Mouse (Mus musculus) lung, postnatal 0 days (tissue): ENCODE results near the gene Iqcn. TPM values are rescaled to one million over a fixed set of nuclear protein-coding genes. Genes with fewer than 3 reads are reported as not detected.

Experiments
- ATAC-seq: fragments of 200-750 bp; cut with Nextera tagmentation; 2 replicates; pipeline ENCODE4 v1.8.0; 2017; ENCODE audit warnings: moderate library complexity
- DNase-seq: peaks from one replicate; pipeline ENCODE4 v3.0.0-alpha.2; 2016; ENCODE audit warnings: low spot score
- H3K27ac ChIP-seq: fragments of 300-500 bp; sonication (generic); 2 replicates; pipeline ENCODE4 v1.5.1; 2014; ENCODE audit warnings: antibody characterized with exemption, mild to moderate bottlenecking, low read length, mixed read lengths
- H3K27me3 ChIP-seq: fragments of 300-500 bp; sonication (generic); replicated peaks from 2 replicates; pipeline ENCODE4 v1.6.1; 2014; ENCODE audit warnings: low read length, mixed read lengths; ENCODE audit not compliant: insufficient read depth
- H3K36me3 ChIP-seq: fragments of 300-500 bp; sonication (generic); 2 replicates; pipeline ENCODE4 v1.6.1; 2014; ENCODE audit warnings: low read length, mixed read lengths; ENCODE audit not compliant: insufficient read depth
- H3K4me1 ChIP-seq: fragments of 300-500 bp; sonication (generic); 2 replicates; pipeline ENCODE4 v1.6.1; 2014; ENCODE audit warnings: antibody characterized with exemption, low read depth, low read length, mixed read lengths; ENCODE audit not compliant: insufficient read depth
- H3K4me2 ChIP-seq: fragments of 300-500 bp; sonication (generic); replicated peaks from 2 replicates; pipeline ENCODE4 v1.6.1; 2014; ENCODE audit warnings: low read depth, mild to moderate bottlenecking, low read length, moderate library complexity, mixed read lengths
- H3K4me3 ChIP-seq: fragments of 300-500 bp; sonication (generic); 2 replicates; pipeline ENCODE4 v1.5.1; 2014; ENCODE audit warnings: low read depth, low read length
- H3K9ac ChIP-seq: fragments of 300-500 bp; sonication (generic); replicated peaks from 2 replicates; pipeline ENCODE4 v1.6.1; 2014; ENCODE audit warnings: low read depth, mild to moderate bottlenecking
- H3K9me3 ChIP-seq: fragments of 300-500 bp; sonication (generic); 2 replicates; pipeline ENCODE4 v1.6.1; 2016; ENCODE audit warnings: low read length, mixed read lengths
- CTCF ChIP-seq: IDR thresholded peaks from 2 replicates; pipeline ENCODE4 v1.5.1; 2016; ENCODE audit warnings: antibody characterized with exemption, mild to moderate bottlenecking
- EP300 ChIP-seq: IDR thresholded peaks from 2 replicates; pipeline ENCODE4 v1.6.1; 2016; ENCODE audit warnings: antibody characterized with exemption, mild to moderate bottlenecking, control low read depth
- WGBS: fragments of 180-500 bp; shearing (Covaris S2); extraction: QIAGEN DNeasy Blood & Tissue Kit; methylation state at CpG from one replicate; pipeline ENCODE4 v1.1.7; 2014; 5-methylcytosine and 5-hydroxymethylcytosine counted together
- polyA plus RNA-seq: library from polyadenylated mRNA; unstranded; fragments of >200 nt; fragmentation: Nextera tagmentation; extraction: Ambion mirVana; gene quantifications from 2 replicates; pipeline ENCODE4 v1.2.1, GENCODE M21; 2015

Gene Iqcn
- polyA plus RNA-seq, 1 experiment from 2014 or later = 0.07 TPM

DNA sequence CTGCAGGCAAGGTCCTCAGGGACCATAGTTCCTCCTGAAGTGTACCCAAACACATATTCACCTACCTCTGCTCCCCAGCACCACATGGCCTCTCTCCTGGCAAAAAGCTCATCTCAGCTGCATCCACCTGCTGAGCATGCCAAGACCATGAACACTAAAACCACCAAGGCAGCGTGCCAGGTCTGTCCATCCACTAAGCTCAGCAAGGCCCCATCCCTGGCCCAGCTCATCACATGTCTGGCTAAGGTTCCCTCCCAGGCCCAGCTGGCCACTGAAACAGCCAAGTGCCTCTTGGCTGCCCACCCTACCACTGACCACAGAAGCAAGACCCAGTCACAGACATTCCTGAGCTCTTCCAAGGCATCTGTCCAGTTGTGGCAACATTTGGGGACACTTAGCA lies 7.0 kb downstream of the Iqcn start:
- TF ChIP-seq EP300 (no peak), CTCF (no peak)
- Histone ChIP-seq H3K27me3 (no peaks in the 10 kb centered on the region), H3K4me3 (no peak overlapping the region), H3K9ac (no peak overlapping the region), H3K27ac (no peak overlapping the region), H3K36me3 (no peaks in the 10 kb centered on the region), H3K4me1 (no peaks in the 10 kb centered on the region), H3K9me3 (no peaks in the 10 kb centered on the region), H3K4me2 (no peak overlapping the region)
- ATAC-seq (no peak), DNase-seq (no peak)
- 100% methylated on average over 1 of the region's 1 CpGs for WGBS

DNA sequence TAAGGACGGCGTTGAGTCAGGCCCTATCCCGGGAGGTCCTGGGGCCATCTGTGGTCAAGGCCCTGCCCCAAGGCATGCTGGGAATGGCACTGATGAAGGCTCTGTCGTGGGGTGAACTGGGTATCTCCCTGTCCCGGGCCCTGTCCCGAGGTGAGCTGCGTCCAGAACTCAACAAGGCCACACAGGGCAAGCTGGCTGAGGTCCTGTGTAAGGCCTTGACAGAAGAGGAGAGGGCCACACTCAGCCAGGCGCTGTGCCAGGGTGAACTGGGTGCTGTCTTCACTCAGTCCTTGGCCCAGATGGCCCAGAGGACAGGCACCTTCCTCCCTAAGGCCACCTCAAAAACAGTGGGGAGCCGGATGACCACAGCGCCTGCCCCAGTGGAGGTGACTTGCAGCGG lies 7.8 kb downstream of the Iqcn start:
- ATAC-seq = no peak
- no peak overlapping the region for H3K9ac ChIP-seq
- WGBS = 75% methylated on average over 11 of the region's 11 CpGs
- no peaks in the 10 kb centered on the region for H3K27me3 ChIP-seq
- H3K9me3 ChIP-seq = no peaks in the 10 kb centered on the region
- no peak overlapping the region for H3K27ac ChIP-seq
- no peak for TF ChIP-seq CTCF
- no peak for TF ChIP-seq EP300
- H3K4me2 ChIP-seq = no peak overlapping the region
- no peak overlapping the region for H3K4me3 ChIP-seq
- no peak for DNase-seq
- H3K4me1 ChIP-seq = no peaks in the 10 kb centered on the region
- no peaks in the 10 kb centered on the region for H3K36me3 ChIP-seq

DNA sequence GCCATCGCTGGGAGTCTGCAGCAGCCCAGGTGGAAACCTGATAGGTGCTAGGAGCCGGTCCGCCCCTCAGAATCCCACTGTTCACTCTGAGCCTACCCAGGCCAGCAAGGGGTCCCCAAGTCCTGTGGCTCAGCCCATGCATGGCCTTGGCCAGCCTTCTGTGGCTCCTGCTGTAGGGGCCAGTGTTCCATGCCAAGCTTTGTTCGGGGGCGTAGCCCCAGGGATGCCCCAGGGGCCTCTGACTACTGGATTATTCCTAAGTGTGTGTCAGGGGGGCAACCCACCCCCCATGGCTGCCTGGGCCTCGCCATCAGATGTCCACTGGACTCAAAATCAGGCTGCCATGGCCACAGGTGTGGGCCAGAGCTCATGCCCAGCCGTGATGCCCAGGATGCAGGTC lies 10.7 kb downstream of the Iqcn start:
- no peak overlapping the region for H3K9ac ChIP-seq
- no peaks in the 10 kb centered on the region for H3K4me1 ChIP-seq
- H3K36me3 ChIP-seq = no peaks in the 10 kb centered on the region
- no peak overlapping the region for H3K4me2 ChIP-seq
- no peak for TF ChIP-seq CTCF
- no peak for TF ChIP-seq EP300
- DNase-seq = no peak
- H3K27me3 ChIP-seq = no peaks in the 10 kb centered on the region
- H3K9me3 ChIP-seq = no peaks in the 10 kb centered on the region
- ATAC-seq = no peak
- H3K27ac ChIP-seq = no peak overlapping the region
- WGBS = 66% methylated on average over 7 of the region's 7 CpGs
- H3K4me3 ChIP-seq = no peak overlapping the region

DNA sequence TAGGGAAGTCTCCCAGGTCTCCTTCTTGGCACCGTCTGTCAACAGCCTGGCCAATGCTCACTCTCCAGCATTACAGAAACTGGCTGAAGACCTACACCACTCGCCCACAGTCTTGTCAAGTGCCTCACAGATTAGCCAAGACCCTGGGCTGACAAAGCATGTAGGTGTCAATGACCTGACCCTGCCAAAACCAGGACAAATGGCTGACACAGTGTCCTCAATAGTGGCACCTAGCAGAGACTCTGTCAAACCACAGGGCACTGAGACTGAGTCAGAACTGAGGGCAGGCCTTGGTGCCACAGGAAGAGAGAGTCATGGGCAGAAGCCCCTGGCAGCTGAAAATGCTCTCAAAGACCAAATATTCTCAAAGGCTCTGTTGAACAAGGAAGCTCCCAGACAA lies 11.8 kb downstream of the Iqcn start:
- WGBS = 38% methylated on average over 2 of the region's 2 CpGs
- Histone ChIP-seq H3K36me3 (no peaks in the 10 kb centered on the region), H3K27ac (no peak overlapping the region), H3K9me3 (no peaks in the 10 kb centered on the region), H3K9ac (no peak overlapping the region), H3K4me1 (no peaks in the 10 kb centered on the region), H3K4me3 (no peak overlapping the region), H3K27me3 (no peaks in the 10 kb centered on the region), H3K4me2 (no peak overlapping the region)
- ATAC-seq (no peak), DNase-seq (no peak)
- TF ChIP-seq EP300 (no peak), CTCF (no peak)

DNA sequence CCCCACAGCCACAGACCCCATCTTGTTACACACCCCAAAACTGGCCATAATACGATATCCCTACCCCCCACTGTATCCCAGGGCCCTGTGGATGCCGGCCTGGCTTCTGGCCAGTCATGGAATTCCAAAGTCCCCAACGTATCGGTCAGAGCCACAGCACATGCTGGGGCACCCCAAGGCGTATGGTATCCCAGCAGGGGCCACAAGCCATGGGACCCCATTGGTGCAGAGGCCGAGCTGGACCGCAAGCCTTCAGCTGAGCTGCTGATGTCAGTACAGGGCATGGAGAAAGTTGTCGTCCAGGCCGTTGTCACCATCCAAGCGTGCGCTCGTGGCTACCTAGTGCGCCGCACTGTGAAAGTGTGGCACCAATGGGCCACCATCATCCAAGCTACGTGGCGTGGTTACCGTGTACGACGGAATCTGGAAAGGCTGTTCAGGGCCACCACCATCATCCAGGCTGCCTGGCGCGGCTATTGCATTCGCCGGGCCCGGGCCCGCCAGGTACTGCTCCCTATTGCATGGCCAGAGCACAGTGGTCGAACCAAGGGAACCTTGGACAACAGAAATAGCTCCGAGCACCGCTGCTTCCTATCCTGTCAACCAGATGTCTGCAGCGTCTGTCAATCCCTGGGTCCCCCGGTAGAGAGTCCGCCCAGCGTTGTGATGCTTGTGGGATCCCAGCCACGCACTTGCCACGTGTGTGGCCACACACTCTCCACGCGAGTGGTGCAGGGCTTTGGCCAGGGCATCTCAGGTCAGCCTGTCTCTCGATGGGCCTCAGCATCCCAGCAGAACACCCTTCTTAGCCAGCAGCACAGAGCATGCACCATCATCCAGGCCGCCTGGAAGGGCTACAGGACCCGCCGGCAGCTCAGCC lies 13.5 kb downstream of the Iqcn start:
- no peaks in the 10 kb centered on the region for H3K36me3 ChIP-seq
- no peaks in the 10 kb centered on the region for H3K9me3 ChIP-seq
- WGBS = 80% methylated on average over 40 of the region's 40 CpGs
- no peak overlapping the region for H3K4me3 ChIP-seq
- H3K27me3 ChIP-seq = no peaks in the 10 kb centered on the region
- H3K9ac ChIP-seq = no peak overlapping the region
- H3K4me1 ChIP-seq = no peaks in the 10 kb centered on the region
- no peak overlapping the region for H3K4me2 ChIP-seq
- no peak overlapping the region for H3K27ac ChIP-seq
- TF ChIP-seq EP300 = no peak
- no peak for TF ChIP-seq CTCF
- ATAC-seq (no peak), DNase-seq (no peak)

DNA sequence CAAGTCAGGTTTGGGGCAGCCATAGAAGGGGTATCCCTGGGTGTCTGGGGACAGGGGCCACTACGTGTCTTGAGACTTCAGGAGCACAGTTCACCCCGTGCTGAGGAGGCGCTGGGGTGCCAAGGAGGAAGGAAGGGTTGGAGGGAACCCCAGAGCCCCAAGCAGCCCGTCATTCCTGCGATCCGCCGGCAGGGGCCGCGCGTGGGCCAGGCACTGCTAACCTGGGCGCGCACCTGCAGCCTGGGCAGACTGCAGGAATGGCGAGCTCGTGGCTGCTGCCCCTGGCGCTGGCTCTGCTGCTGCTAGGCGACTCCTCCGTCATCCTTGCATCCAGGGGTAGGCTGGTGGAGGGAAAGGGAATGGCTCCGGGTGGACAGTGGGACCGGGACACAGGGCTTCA lies 15.0 kb downstream of the Iqcn start, which contains the start of gene Gm3336:
TSS of gene Gm3336 (plus strand) at position 247 of the 400 bp plus-strand sequence.
- Histone ChIP-seq H3K4me2 (no peak within 1 kb of the TSS), H3K4me3 (no peak within 1 kb of the TSS), H3K4me1 (no peaks in the 10 kb centered on the region), H3K36me3 (no peaks in the 10 kb centered on the region), H3K9ac (no peak within 1 kb of the TSS), H3K9me3 (no peaks in the 10 kb centered on the region), H3K27me3 (no peaks in the 10 kb centered on the region), H3K27ac (no peak within 1 kb of the TSS)
- ATAC-seq = peak; percentile 52
- 2% methylated on average over 19 of the region's 19 CpGs for WGBS
- peak; percentile 74 for DNase-seq
- TF ChIP-seq CTCF (peak; percentile 95), EP300 (no peak)
